Mouse (Mus musculus): ENCODE measurements around the gene Hoxa1. TPM values are rescaled to one million over a fixed set of nuclear protein-coding genes. Genes with fewer than 3 reads are reported as not detected.

Hoxa1 gene
- polyA plus RNA-seq, 1 experiment from 2014 or later, result 1.4 TPM

DNA sequence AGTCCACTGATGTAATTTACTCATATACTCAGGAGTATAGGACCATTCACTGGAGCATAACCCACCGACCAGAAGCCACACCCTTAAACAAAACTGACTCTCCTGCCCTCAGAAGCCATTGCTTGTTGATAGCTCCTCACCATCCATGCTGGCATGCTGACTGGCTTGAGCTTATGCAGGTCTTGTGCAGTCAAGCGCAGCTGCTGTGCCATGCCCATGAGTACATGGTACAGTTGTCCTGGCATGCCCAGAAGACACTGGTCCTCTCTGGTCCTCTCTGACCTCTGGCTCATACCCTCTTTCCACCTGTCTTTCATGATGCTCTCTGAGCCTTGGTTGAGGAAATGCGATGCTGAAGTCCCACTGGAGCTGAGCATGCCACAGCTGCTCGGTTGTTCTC is 34.4 kb downstream of the Hoxa1 start:
- Histone ChIP-seq H3K27ac (replicated peaks; ENCODE audit: low read depth, low read length) (no peak overlapping the region), H3K4me1 (ENCODE audit: control insufficient read depth, insufficient read depth, low read length) (no peaks in the 10 kb centered on the region), H3K36me3 (ENCODE audit: control insufficient read depth, insufficient read depth, low read length) (no peaks in the 10 kb centered on the region), H3K9ac (ENCODE audit: low read depth, low read length) (no peak overlapping the region), H3K4me2 (ENCODE audit: low read depth, low read length) (no peak overlapping the region), H3K4me3 (ENCODE audit: low read depth, low read length) (no peak overlapping the region), H3K9me3 (ENCODE audit: control insufficient read depth, low read length) (peaks cover 6% of the 10 kb centered on the region; the same call in 1 of the 2 replicates), H3K27me3 (replicated peaks; ENCODE audit: control insufficient read depth, insufficient read depth, low read length) (no peaks in the 10 kb centered on the region)
- DNase-seq (ENCODE audit: low spot score) (no peak), ATAC-seq (ENCODE audit: low read depth) (no peak)
- WGBS, result 66% methylated on average over 4 of the region's 4 CpGs

DNA sequence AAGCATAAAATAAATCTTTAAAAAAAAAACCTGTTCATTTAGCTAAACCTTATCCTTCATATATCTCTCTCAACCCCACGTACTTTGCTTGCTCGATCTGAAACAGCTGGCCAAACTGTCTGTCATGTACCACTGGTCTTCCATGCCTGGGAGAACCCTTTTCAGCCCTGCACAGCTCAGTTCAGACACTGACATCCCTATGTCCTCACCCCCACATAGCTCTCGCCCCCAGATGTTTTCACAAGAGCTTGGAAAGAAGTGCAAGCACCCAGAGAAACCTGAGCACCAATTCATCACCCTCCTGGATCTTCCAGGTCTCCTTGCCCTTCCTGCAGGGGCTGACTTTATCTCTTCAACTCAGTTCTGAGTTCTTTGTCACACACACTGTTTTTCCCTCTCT is 36.9 kb downstream of the Hoxa1 start:
- WGBS, result 46% methylated on average over 3 of the region's 3 CpGs
- ATAC-seq (ENCODE audit: low read depth), result no peak
- no peak overlapping the region for H3K9ac ChIP-seq (ENCODE audit: low read depth, low read length)
- no peak overlapping the region for H3K4me2 ChIP-seq (ENCODE audit: low read depth, low read length)
- peaks cover 4% of the 10 kb centered on the region; the same call in 1 of the 2 replicates for H3K4me1 ChIP-seq (ENCODE audit: control insufficient read depth, insufficient read depth, low read length)
- H3K27ac ChIP-seq (replicated peaks; ENCODE audit: low read depth, low read length), result no peak overlapping the region
- DNase-seq (ENCODE audit: low spot score), result no peak
- H3K36me3 ChIP-seq (ENCODE audit: control insufficient read depth, insufficient read depth, low read length), result no peaks in the 10 kb centered on the region
- H3K9me3 ChIP-seq (ENCODE audit: control insufficient read depth, low read length), result no peaks in the 10 kb centered on the region
- H3K27me3 ChIP-seq (replicated peaks; ENCODE audit: control insufficient read depth, insufficient read depth, low read length), result no peaks in the 10 kb centered on the region
- no peak overlapping the region for H3K4me3 ChIP-seq (ENCODE audit: low read depth, low read length)

DNA sequence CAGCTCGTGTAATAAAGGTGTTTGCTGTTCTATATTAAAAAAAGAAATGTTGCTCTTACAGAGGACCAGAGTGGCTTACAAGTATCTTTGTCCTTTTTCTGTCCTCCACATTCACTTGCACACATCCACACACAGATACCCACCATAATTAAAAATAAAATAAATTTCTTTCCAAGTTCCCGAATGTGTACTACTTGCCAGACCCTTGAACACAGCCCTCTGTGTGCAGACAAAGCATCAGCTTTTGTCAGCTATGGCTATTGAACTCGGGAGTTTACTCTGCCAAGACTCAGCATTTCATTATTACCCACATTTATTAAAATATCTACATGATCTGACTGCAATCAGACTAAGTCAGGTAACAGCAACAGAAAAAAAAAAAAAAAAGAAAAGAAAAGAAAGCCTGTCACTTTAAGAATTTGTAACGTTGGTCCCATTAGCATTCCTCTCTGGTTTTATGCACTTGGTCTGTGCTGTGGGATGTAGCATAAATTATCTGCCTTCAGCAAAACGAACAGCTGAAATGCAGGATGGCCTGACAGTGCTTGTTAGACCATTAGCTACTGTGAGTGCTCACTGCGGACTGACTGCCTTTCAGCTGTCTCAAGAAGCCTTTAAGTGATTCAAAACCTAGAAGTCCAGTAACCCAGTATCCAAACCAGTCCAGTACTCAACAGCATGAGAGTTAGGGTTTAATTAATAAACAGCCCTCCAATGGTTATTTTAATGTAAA is 39.0 kb downstream of the Hoxa1 start:
- no peak for ATAC-seq (ENCODE audit: low read depth)
- H3K4me1 ChIP-seq (ENCODE audit: control insufficient read depth, insufficient read depth, low read length), result peaks cover 11% of the 10 kb centered on the region
- no peaks in the 10 kb centered on the region for H3K9me3 ChIP-seq (ENCODE audit: control insufficient read depth, low read length)
- H3K4me2 ChIP-seq (ENCODE audit: low read depth, low read length), result no peak overlapping the region
- H3K36me3 ChIP-seq (ENCODE audit: control insufficient read depth, insufficient read depth, low read length), result no peaks in the 10 kb centered on the region
- 38% methylated on average over 6 of the region's 6 CpGs for WGBS
- no peak overlapping the region for H3K27ac ChIP-seq (replicated peaks; ENCODE audit: low read depth, low read length)
- H3K27me3 ChIP-seq (replicated peaks; ENCODE audit: control insufficient read depth, insufficient read depth, low read length), result no peaks in the 10 kb centered on the region
- no peak overlapping the region for H3K9ac ChIP-seq (ENCODE audit: low read depth, low read length)
- DNase-seq (ENCODE audit: low spot score), result peak; percentile 34
- H3K4me3 ChIP-seq (ENCODE audit: low read depth, low read length), result no peak overlapping the region

DNA sequence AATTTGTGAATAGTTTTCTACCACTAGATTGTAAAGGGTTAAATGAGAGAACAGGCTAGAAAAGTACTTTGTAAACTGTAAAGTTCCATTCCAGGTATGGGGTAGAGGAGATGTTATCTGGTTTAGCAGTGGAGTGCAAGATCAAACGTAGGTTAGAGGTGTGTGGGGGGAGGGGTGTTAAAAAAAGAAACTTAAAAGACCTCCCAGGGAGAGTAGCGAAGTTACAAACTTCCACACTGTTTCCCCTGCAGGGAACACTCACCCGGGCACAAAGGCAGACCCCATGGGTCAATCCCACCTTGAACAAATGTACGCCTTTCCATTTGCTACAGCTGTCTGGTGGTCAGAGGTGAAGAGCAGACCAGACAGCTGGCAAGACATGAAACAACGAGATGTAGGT is 42.2 kb downstream of the Hoxa1 start:
- no peaks in the 10 kb centered on the region for H3K27me3 ChIP-seq (replicated peaks; ENCODE audit: control insufficient read depth, insufficient read depth, low read length)
- no peaks in the 10 kb centered on the region for H3K9me3 ChIP-seq (ENCODE audit: control insufficient read depth, low read length)
- no peak overlapping the region for H3K4me3 ChIP-seq (ENCODE audit: low read depth, low read length)
- 17% methylated on average over 5 of the region's 5 CpGs for WGBS
- DNase-seq (ENCODE audit: low spot score), result no peak
- H3K27ac ChIP-seq (replicated peaks; ENCODE audit: low read depth, low read length), result no peak overlapping the region
- ATAC-seq (ENCODE audit: low read depth), result no peak
- no peak overlapping the region for H3K4me2 ChIP-seq (ENCODE audit: low read depth, low read length)
- peaks cover 11% of the 10 kb centered on the region for H3K4me1 ChIP-seq (ENCODE audit: control insufficient read depth, insufficient read depth, low read length)
- no peak overlapping the region for H3K9ac ChIP-seq (ENCODE audit: low read depth, low read length)
- no peaks in the 10 kb centered on the region for H3K36me3 ChIP-seq (ENCODE audit: control insufficient read depth, insufficient read depth, low read length)

DNA sequence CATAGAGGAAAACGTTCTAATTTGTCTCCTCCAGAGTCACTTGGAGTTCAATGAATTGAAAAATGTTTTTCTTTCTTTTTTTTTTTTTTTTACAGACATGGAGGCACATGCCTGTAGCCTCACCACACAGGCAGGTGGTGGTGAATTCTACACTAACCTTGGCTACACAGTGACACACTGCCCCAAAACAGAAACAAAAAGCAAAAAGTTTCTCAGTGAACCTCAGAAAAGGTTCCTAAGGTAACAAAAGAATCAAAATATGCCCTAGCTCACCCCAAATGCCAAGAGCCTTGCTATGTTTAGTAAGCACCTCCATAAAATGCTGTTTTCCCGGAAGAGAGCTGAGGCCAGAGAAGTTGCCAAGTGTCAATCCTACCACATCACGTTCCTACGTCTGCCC is 46.3 kb downstream of the Hoxa1 start:
- H3K36me3 ChIP-seq (ENCODE audit: control insufficient read depth, insufficient read depth, low read length), result no peaks in the 10 kb centered on the region

GRCm38 (mm10) chr6:52107400-52107799 is 50.7 kb downstream of the Hoxa1 start:
- Histone ChIP-seq H3K4me2 (ENCODE audit: low read depth, low read length) (no peak overlapping the region), H3K4me1 (ENCODE audit: control insufficient read depth, insufficient read depth, low read length) (no peaks in the 10 kb centered on the region), H3K27ac (replicated peaks; ENCODE audit: low read depth, low read length) (no peak overlapping the region), H3K9me3 (ENCODE audit: control insufficient read depth, low read length) (no peaks in the 10 kb centered on the region), H3K4me3 (ENCODE audit: low read depth, low read length) (no peak overlapping the region), H3K27me3 (replicated peaks; ENCODE audit: control insufficient read depth, insufficient read depth, low read length) (0 out of 2 replicates have a peak, but pooled peaks cover 3% of the 10 kb centered on the region), H3K9ac (ENCODE audit: low read depth, low read length) (no peak overlapping the region), H3K36me3 (ENCODE audit: control insufficient read depth, insufficient read depth, low read length) (no peaks in the 10 kb centered on the region)
- no peak for DNase-seq (ENCODE audit: low spot score)
- WGBS, result 96% methylated on average over 3 of the region's 3 CpGs
- no peak for ATAC-seq (ENCODE audit: low read depth)

More for the DNA sequence above, 46.3 kb downstream of the Hoxa1 start:
- Histone ChIP-seq H3K4me2 (ENCODE audit: low read depth, low read length) (no peak overlapping the region), H3K27ac (replicated peaks; ENCODE audit: low read depth, low read length) (no peak overlapping the region), H3K9me3 (ENCODE audit: control insufficient read depth, low read length) (no peaks in the 10 kb centered on the region), H3K4me3 (ENCODE audit: low read depth, low read length) (no peak overlapping the region), H3K4me1 (ENCODE audit: control insufficient read depth, insufficient read depth, low read length) (peaks cover 11% of the 10 kb centered on the region), H3K9ac (ENCODE audit: low read depth, low read length) (no peak overlapping the region), H3K27me3 (replicated peaks; ENCODE audit: control insufficient read depth, insufficient read depth, low read length) (no peaks in the 10 kb centered on the region)
- DNase-seq (ENCODE audit: low spot score), result no peak
- WGBS, result 59% methylated on average over 4 of the region's 4 CpGs
- no peak for ATAC-seq (ENCODE audit: low read depth)

DNA sequence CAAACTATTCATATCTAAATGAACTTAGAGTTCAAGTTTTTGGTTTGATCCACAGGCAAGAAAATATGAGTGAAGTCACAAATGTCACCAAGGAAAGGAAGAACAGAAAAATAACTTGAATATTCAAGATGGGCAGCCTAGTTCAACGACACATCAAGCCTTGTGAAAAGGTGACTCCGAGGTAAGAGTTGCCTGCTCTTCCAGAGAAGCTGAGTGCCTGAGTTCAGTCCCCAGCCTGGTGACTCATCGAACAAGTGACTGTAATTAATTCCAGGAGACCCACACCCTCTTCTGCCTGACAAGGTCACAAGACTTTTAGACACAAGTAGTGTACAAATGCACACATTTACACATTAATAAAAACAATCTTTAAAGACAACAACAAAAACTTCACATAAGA is 51.4 kb downstream of the Hoxa1 start:
- H3K27ac ChIP-seq (replicated peaks; ENCODE audit: low read depth, low read length), result no peak overlapping the region
- no peaks in the 10 kb centered on the region for H3K9me3 ChIP-seq (ENCODE audit: control insufficient read depth, low read length)
- H3K4me2 ChIP-seq (ENCODE audit: low read depth, low read length), result no peak overlapping the region
- 0 out of 2 replicates have a peak, but pooled peaks cover 3% of the 10 kb centered on the region for H3K27me3 ChIP-seq (replicated peaks; ENCODE audit: control insufficient read depth, insufficient read depth, low read length)
- H3K9ac ChIP-seq (ENCODE audit: low read depth, low read length), result no peak overlapping the region
- H3K36me3 ChIP-seq (ENCODE audit: control insufficient read depth, insufficient read depth, low read length), result no peaks in the 10 kb centered on the region
- no peak overlapping the region for H3K4me3 ChIP-seq (ENCODE audit: low read depth, low read length)
- no peaks in the 10 kb centered on the region for H3K4me1 ChIP-seq (ENCODE audit: control insufficient read depth, insufficient read depth, low read length)
- DNase-seq (ENCODE audit: low spot score), result no peak
- 45% methylated on average over 3 of the region's 3 CpGs for WGBS
- no peak for ATAC-seq (ENCODE audit: low read depth)

DNA sequence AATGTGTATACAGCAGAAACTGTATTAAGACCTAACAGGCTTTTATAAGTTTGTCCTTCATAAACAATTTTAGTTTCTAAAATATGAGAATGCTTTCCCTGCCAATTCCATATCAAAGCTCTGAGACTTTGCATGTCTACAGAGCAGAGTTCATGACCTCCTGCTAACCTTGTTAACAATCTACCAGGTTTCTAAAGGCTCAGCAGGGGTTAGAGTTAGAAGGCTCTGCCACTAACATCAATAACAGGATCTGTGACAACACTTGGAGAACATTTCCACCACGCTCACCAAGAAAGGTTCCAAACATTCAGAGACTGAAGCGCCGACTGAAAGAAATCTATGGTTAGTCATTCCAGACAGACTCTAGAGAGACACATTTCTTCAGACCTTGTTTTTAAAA is 51.9 kb downstream of the Hoxa1 start:
- Histone ChIP-seq H3K9me3 (ENCODE audit: control insufficient read depth, low read length) (no peaks in the 10 kb centered on the region), H3K36me3 (ENCODE audit: control insufficient read depth, insufficient read depth, low read length) (no peaks in the 10 kb centered on the region), H3K4me2 (ENCODE audit: low read depth, low read length) (no peak overlapping the region), H3K9ac (ENCODE audit: low read depth, low read length) (no peak overlapping the region), H3K27me3 (replicated peaks; ENCODE audit: control insufficient read depth, insufficient read depth, low read length) (0 out of 2 replicates have a peak, but pooled peaks cover 3% of the 10 kb centered on the region), H3K4me1 (ENCODE audit: control insufficient read depth, insufficient read depth, low read length) (no peaks in the 10 kb centered on the region), H3K4me3 (ENCODE audit: low read depth, low read length) (no peak overlapping the region), H3K27ac (replicated peaks; ENCODE audit: low read depth, low read length) (no peak overlapping the region)
- 46% methylated on average over 3 of the region's 3 CpGs for WGBS
- DNase-seq (ENCODE audit: low spot score), result no peak
- ATAC-seq (ENCODE audit: low read depth), result no peak
